Mouse (Mus musculus): ENCODE results near the gene Smpd4. TPM values are rescaled to one million over a fixed set of nuclear protein-coding genes. Genes with fewer than 3 reads are reported as not detected.
A peak's percentile ranks its signal among the peaks of the same experiment; 100 is the strongest.

Smpd4 gene
- polyA plus RNA-seq, 1 experiment, result 1.9 TPM

GRCm38 (mm10) chr16:17643437-17643990, 24.4 kb downstream of the Smpd4 start:
- Histone ChIP-seq H3K36me3 (ENCODE audit: control insufficient read depth) (peaks cover 81% of the 10 kb centered on the region), H3K4me1 (ENCODE audit: control insufficient read depth) (peaks cover 59% of the 10 kb centered on the region), H3K4me3 (replicated peaks) (no peak overlapping the region), H3K27me3 (ENCODE audit: control insufficient read depth) (no peaks in the 10 kb centered on the region), H3K9me3 (ENCODE audit: control insufficient read depth, low read length) (no peaks in the 10 kb centered on the region)
- TF ChIP-seq TAL1 (IDR thresholded peaks at IDR 0.05; ENCODE audit: low read length) (no peak), GATA1 (IDR thresholded peaks at IDR 0.05; ENCODE audit: low read length) (no peak)

GRCm38 (mm10) chr16:17646310-17647114, 27.4 kb downstream of the Smpd4 start, which contains the start of gene Ccdc74a:
Ccdc74a (plus strand) TSS chr16:17646470.
- TF ChIP-seq TAL1 (IDR thresholded peaks at IDR 0.05; ENCODE audit: low read length) (no peak), GATA1 (IDR thresholded peaks at IDR 0.05; ENCODE audit: low read length) (no peak)
- peaks cover 53% of the 10 kb centered on the region for H3K4me1 ChIP-seq (ENCODE audit: control insufficient read depth)
- no peaks in the 10 kb centered on the region for H3K9me3 ChIP-seq (ENCODE audit: control insufficient read depth, low read length)
- peaks cover 79% of the 10 kb centered on the region for H3K36me3 ChIP-seq (ENCODE audit: control insufficient read depth)
- H3K27me3 ChIP-seq (ENCODE audit: control insufficient read depth), result no peaks in the 10 kb centered on the region
- peak within 1 kb of the TSS; percentile 66 for H3K4me3 ChIP-seq (replicated peaks)

- TF ChIP-seq GATA1 (IDR thresholded peaks at IDR 0.05; ENCODE audit: low read length) (no peak), TAL1 (IDR thresholded peaks at IDR 0.05; ENCODE audit: low read length) (no peak)
- no peaks in the 10 kb centered on the region for H3K27me3 ChIP-seq (ENCODE audit: control insufficient read depth)
- peak overlapping the region; percentile 66 for H3K4me3 ChIP-seq (replicated peaks)
- peaks cover 81% of the 10 kb centered on the region for H3K36me3 ChIP-seq (ENCODE audit: control insufficient read depth)
- H3K9me3 ChIP-seq (ENCODE audit: control insufficient read depth, low read length), result no peaks in the 10 kb centered on the region
- H3K4me1 ChIP-seq (ENCODE audit: control insufficient read depth), result peaks cover 52% of the 10 kb centered on the region
These were observed 28.0 kb downstream of the Smpd4 start for GRCm38 (mm10) chr16:17647156-17647555.

GRCm38 (mm10) chr16:17647566-17648340, 28.6 kb downstream of the Smpd4 start:
- H3K36me3 ChIP-seq (ENCODE audit: control insufficient read depth), result peaks cover 81% of the 10 kb centered on the region
- H3K4me1 ChIP-seq (ENCODE audit: control insufficient read depth), result peaks cover 53% of the 10 kb centered on the region
- H3K4me3 ChIP-seq (replicated peaks), result peak overlapping the region; percentile 10
- no peaks in the 10 kb centered on the region for H3K9me3 ChIP-seq (ENCODE audit: control insufficient read depth, low read length)
- TF ChIP-seq TAL1 (IDR thresholded peaks at IDR 0.05; ENCODE audit: low read length) (no peak), GATA1 (IDR thresholded peaks at IDR 0.05; ENCODE audit: low read length) (no peak)
- no peaks in the 10 kb centered on the region for H3K27me3 ChIP-seq (ENCODE audit: control insufficient read depth)

- peaks cover 81% of the 10 kb centered on the region for H3K36me3 ChIP-seq (ENCODE audit: control insufficient read depth)
- TF ChIP-seq GATA1 (IDR thresholded peaks at IDR 0.05; ENCODE audit: low read length), result no peak
- TF ChIP-seq TAL1 (IDR thresholded peaks at IDR 0.05; ENCODE audit: low read length), result no peak
- H3K9me3 ChIP-seq (ENCODE audit: control insufficient read depth, low read length), result no peaks in the 10 kb centered on the region
- no peak overlapping the region for H3K4me3 ChIP-seq (replicated peaks)
- no peaks in the 10 kb centered on the region for H3K27me3 ChIP-seq (ENCODE audit: control insufficient read depth)
- peaks cover 48% of the 10 kb centered on the region for H3K4me1 ChIP-seq (ENCODE audit: control insufficient read depth)
These were observed 30.9 kb downstream of the Smpd4 start for GRCm38 (mm10) chr16:17649925-17650605.

GRCm38 (mm10) chr16:17650711-17651110, 31.6 kb downstream of the Smpd4 start:
- Histone ChIP-seq H3K4me3 (replicated peaks) (no peak overlapping the region), H3K4me1 (ENCODE audit: control insufficient read depth) (peaks cover 42% of the 10 kb centered on the region), H3K9me3 (ENCODE audit: control insufficient read depth, low read length) (no peaks in the 10 kb centered on the region), H3K36me3 (ENCODE audit: control insufficient read depth) (peaks cover 84% of the 10 kb centered on the region), H3K27me3 (ENCODE audit: control insufficient read depth) (no peaks in the 10 kb centered on the region)
- TF ChIP-seq GATA1 (IDR thresholded peaks at IDR 0.05; ENCODE audit: low read length), result no peak
- TF ChIP-seq TAL1 (IDR thresholded peaks at IDR 0.05; ENCODE audit: low read length), result no peak

- H3K36me3 ChIP-seq (ENCODE audit: control insufficient read depth), result peaks cover 98% of the 10 kb centered on the region
These were observed 33.5 kb downstream of the Smpd4 start for GRCm38 (mm10) chr16:17652607-17653006.

GRCm38 (mm10) chr16:17653601-17654000, 34.4 kb downstream of the Smpd4 start:
- Histone ChIP-seq H3K4me3 (replicated peaks) (no peak overlapping the region), H3K9me3 (ENCODE audit: control insufficient read depth, low read length) (no peaks in the 10 kb centered on the region), H3K36me3 (ENCODE audit: control insufficient read depth) (peaks cover 98% of the 10 kb centered on the region), H3K4me1 (ENCODE audit: control insufficient read depth) (peaks cover 14% of the 10 kb centered on the region), H3K27me3 (ENCODE audit: control insufficient read depth) (no peaks in the 10 kb centered on the region)
- no peak for TF ChIP-seq GATA1 (IDR thresholded peaks at IDR 0.05; ENCODE audit: low read length)
- TF ChIP-seq TAL1 (IDR thresholded peaks at IDR 0.05; ENCODE audit: low read length), result no peak

More at GRCm38 (mm10) chr16:17652607-17653006, 33.5 kb downstream of the Smpd4 start:
- Histone ChIP-seq H3K4me3 (replicated peaks) (no peak overlapping the region), H3K27me3 (ENCODE audit: control insufficient read depth) (no peaks in the 10 kb centered on the region), H3K9me3 (ENCODE audit: control insufficient read depth, low read length) (no peaks in the 10 kb centered on the region), H3K4me1 (ENCODE audit: control insufficient read depth) (peaks cover 24% of the 10 kb centered on the region)
- TF ChIP-seq GATA1 (IDR thresholded peaks at IDR 0.05; ENCODE audit: low read length) (no peak), TAL1 (IDR thresholded peaks at IDR 0.05; ENCODE audit: low read length) (no peak)
